Mouse (Mus musculus): Measurements from ENCODE around the gene Selenom.

Gene Selenom

GRCm38 (mm10) chr11:3514529-3515054 lies at the start of gene Selenom:
Gene Selenom (plus strand): TSS chr11:3514684.
- peak; percentile 59 for DNase-seq (ENCODE audit: low spot score)

DNA sequence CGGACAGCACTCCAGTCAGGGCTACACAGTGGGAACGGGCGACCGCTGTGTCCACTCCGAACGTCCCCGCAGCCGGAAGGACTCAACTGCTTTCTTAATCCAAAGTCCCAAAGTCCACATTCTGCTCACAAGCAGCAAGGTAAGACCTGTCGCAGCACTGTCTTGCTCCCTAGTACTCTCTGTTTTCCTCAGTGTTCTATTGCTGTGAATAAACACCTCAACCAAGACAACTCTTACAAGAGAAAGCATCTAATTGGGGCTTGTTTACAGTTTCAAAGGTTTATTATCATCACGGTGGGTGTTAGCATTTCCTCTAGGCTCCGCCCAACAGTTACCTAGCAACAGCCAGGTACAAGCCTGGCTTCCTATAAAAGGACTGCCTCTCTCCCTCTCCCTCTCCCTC lies 43.0 kb upstream of the Selenom start:
- DNase-seq (ENCODE audit: low spot score), result no peak

DNA sequence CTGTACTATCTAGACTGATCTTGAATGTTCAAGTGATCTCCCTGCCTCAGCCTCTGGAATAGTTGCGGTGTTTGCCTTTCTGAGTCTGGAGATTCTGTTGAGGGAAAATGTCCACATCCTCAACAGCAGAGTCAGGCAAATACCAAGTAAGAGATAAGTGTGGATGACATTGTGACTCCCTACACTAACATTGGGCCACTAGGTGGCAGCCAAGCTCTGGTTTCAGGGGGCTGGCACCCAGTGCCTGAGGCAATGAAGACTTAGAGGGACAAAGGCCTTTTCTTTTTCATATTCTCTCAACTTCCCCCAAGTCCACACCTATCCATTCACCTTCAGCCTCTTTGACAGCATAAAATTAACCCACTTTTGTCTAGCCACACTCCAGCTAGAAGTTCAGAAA lies 42.0 kb upstream of the Selenom start:
- DNase-seq (ENCODE audit: low spot score), result peak; percentile 62

- DNase-seq (ENCODE audit: low spot score), result no peak
Measured at GRCm38 (mm10) chr11:3474480-3475115, 39.9 kb upstream of the Selenom start.

- no peak for DNase-seq (ENCODE audit: low spot score)
Measured at GRCm38 (mm10) chr11:3475489-3475888, 39.0 kb upstream of the Selenom start.

GRCm38 (mm10) chr11:3483980-3484642 lies 30.4 kb upstream of the Selenom start:
- DNase-seq (ENCODE audit: low spot score), result no peak

GRCm38 (mm10) chr11:3486349-3486748 lies 28.1 kb upstream of the Selenom start:
- no peak for DNase-seq (ENCODE audit: low spot score)

DNA sequence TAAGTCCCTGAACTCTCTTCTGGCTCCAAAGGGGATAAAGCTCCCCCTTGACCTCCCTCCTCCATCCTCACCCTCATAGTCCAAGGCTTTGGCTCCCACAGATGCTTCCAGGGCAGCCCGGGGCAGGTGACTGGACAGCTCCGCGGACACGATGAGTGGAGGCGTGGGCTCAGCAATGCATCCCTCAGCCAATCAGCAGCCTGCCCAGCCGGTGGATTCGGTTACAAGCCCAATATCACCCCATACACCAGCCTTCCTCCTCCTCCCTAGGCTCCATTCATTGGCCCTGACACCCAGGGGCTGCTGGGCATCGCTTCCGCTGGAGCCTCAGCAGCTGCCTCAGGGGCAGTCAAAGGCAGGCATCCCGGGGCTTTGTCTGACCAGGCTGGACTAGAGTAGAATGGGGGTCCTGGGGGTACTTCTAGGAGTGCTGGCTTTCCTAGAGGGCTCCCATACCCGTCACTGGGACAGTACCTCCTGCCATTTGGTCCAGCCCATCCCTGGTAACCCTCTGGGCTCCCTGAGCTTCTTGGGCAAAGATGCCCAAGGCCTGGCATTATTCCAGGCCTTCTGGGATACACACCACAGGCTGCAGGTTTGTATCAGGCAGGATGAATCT lies 26.4 kb upstream of the Selenom start, which contains the start of gene Pla2g3:
TSS of gene Pla2g3 (plus strand) at position 333 of the 619 bp plus-strand sequence.
- no peak for DNase-seq (ENCODE audit: low spot score)

GRCm38 (mm10) chr11:3489036-3489435 lies 25.4 kb upstream of the Selenom start:
- no peak for DNase-seq (ENCODE audit: low spot score)

DNA sequence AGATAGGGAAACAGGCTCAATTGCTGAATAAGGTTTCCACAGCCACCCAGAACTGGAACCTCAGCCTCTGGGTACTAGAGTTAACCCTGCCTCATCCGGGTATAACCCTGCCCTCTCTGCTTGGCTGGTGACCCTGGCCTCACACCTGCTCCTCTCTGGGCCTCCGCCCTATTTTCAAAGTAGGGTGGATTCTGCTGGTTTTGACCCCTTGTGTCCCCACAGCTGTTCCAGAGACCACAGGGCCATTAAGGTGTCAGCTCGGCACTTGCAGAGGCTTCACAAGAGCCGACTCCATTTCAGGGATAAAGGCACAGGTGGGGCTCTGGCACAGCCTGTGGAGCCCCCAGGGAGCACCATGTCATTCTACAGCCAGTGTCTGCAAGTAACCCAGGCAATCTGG lies 21.7 kb upstream of the Selenom start:
- DNase-seq (ENCODE audit: low spot score), result no peak

- DNase-seq (ENCODE audit: low spot score), result no peak
Measured at GRCm38 (mm10) chr11:3494857-3495256, 19.6 kb upstream of the Selenom start.

DNA sequence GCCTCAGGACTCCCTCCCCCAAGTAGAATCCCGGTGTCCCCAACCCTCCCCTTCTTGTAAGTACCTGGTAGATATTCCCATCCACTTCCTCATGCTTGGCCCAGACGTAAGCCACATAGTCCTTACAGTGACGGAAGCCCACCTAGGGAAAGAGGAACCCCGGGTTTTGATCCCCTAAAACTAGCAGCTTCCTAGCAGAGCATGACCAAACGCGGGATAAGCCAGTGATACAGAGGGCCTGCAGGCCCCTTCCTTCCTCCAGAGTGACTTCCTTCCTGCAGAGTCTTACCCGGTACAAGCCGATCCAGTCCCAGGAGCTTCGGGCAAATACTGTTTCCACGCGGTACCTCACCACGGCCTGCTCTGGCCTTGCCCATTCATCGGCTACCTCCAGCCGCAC lies 19.0 kb upstream of the Selenom start:
- DNase-seq (ENCODE audit: low spot score), result no peak

GRCm38 (mm10) chr11:3496756-3497155 lies 17.7 kb upstream of the Selenom start:
- no peak for DNase-seq (ENCODE audit: low spot score)

- DNase-seq (ENCODE audit: low spot score), result no peak
Measured at GRCm38 (mm10) chr11:3497296-3497695, 17.2 kb upstream of the Selenom start.

DNA sequence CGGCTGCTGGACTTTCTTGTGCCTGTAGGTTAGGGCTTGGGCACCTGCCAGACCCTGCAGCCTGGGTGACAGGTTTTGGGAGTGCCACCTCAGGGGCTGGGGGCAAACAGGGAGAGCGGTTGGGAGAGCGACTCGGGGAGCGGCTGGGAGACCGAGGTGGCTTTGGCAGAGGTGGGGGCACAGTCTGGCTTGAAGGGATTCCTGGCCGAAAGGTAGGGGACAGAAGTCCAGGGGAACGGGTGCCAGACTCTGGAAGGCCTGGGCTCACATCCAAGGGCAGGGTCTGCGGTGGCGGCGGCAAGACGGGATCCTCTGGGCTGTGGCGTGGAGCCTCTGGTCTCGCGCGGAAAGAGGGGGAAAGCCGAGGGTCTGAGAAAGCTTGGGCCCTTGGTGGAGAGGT lies 12.4 kb upstream of the Selenom start:
- DNase-seq (ENCODE audit: low spot score), result no peak

GRCm38 (mm10) chr11:3502459-3503072 lies 11.9 kb upstream of the Selenom start:
- no peak for DNase-seq (ENCODE audit: low spot score)

- DNase-seq (ENCODE audit: low spot score), result no peak
Measured at GRCm38 (mm10) chr11:3503755-3504693, 10.5 kb upstream of the Selenom start.

DNA sequence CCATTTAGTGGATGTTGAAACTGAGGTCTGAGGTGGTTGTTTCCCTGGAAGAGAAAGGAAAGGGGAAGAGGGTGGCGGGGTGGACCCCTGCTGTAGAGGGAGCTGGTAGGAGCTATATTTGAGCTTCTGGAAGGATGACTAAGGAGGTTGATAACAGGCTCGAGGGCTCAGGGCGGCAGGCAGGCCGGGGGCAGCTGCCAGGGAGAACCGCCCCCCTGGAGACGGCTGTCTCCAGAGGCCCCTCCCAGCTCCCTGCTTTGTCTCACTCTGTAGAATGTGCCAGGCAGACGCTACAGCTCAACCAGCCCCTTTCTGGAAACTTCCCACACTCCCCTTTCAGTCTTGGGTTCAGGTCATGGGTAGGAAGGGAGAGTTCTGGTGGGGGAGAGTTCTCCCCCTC lies 6.3 kb upstream of the Selenom start:
- DNase-seq (ENCODE audit: low spot score), result no peak

GRCm38 (mm10) chr11:3509181-3510085 lies 5.1 kb upstream of the Selenom start:
- no peak for DNase-seq (ENCODE audit: low spot score)

- DNase-seq (ENCODE audit: low spot score), result no peak
Measured at GRCm38 (mm10) chr11:3510321-3510720, 4.2 kb upstream of the Selenom start.

All from T-cell, adult 2 months (primary cell).